Mouse (Mus musculus): ENCODE data around the gene Prokr1. TPM values are rescaled to one million over a fixed set of nuclear protein-coding genes. Genes with fewer than 3 reads are reported as not detected.
A peak's percentile ranks its signal among the peaks of the same experiment; 100 is the strongest.
"Not testable (repeated sequence)": the region's sequence is repeated elsewhere in the genome, so short reads cannot be mapped to it uniquely, and the experiment has no call there.

Gene Prokr1
- polyA plus RNA-seq, 1 experiment from 2014 or later = 3.2 TPM

GRCm38 (mm10) chr6:87581581-87581980, 9.0 kb downstream of the Prokr1 start:
- WGBS = 95% methylated on average over 18 of the region's 18 CpGs
- no peaks in the 10 kb centered on the region for H3K4me1 ChIP-seq (ENCODE audit: control insufficient read depth, insufficient read depth, low read length)
- no peaks in the 10 kb centered on the region for H3K36me3 ChIP-seq (ENCODE audit: control insufficient read depth, insufficient read depth, low read length)
- no peaks in the 10 kb centered on the region for H3K9me3 ChIP-seq (ENCODE audit: control insufficient read depth, low read length)
- no peak overlapping the region for H3K4me3 ChIP-seq (ENCODE audit: low read depth, low read length)
- no peak overlapping the region for H3K4me2 ChIP-seq (ENCODE audit: low read depth, low read length)
- H3K27me3 ChIP-seq (ENCODE audit: control insufficient read depth, insufficient read depth, low read length) = no peaks in the 10 kb centered on the region
- H3K27ac ChIP-seq (ENCODE audit: low read depth, low read length) = no peak overlapping the region
- no peak for ATAC-seq (ENCODE audit: low read depth)
- H3K9ac ChIP-seq (replicated peaks; ENCODE audit: low read depth, low read length) = no peak overlapping the region

GRCm38 (mm10) chr6:87581071-87581470, 9.5 kb downstream of the Prokr1 start:
- no peak overlapping the region for H3K9ac ChIP-seq (replicated peaks; ENCODE audit: low read depth, low read length)
- H3K4me3 ChIP-seq (ENCODE audit: low read depth, low read length) = no peak overlapping the region
- H3K4me1 ChIP-seq (ENCODE audit: control insufficient read depth, insufficient read depth, low read length) = no peaks in the 10 kb centered on the region
- WGBS = 88% methylated on average over 15 of the region's 15 CpGs
- H3K27ac ChIP-seq (ENCODE audit: low read depth, low read length) = no peak overlapping the region
- no peaks in the 10 kb centered on the region for H3K36me3 ChIP-seq (ENCODE audit: control insufficient read depth, insufficient read depth, low read length)
- no peaks in the 10 kb centered on the region for H3K27me3 ChIP-seq (ENCODE audit: control insufficient read depth, insufficient read depth, low read length)
- H3K9me3 ChIP-seq (ENCODE audit: control insufficient read depth, low read length) = no peaks in the 10 kb centered on the region
- no peak for ATAC-seq (ENCODE audit: low read depth)
- H3K4me2 ChIP-seq (ENCODE audit: low read depth, low read length) = no peak overlapping the region

DNA sequence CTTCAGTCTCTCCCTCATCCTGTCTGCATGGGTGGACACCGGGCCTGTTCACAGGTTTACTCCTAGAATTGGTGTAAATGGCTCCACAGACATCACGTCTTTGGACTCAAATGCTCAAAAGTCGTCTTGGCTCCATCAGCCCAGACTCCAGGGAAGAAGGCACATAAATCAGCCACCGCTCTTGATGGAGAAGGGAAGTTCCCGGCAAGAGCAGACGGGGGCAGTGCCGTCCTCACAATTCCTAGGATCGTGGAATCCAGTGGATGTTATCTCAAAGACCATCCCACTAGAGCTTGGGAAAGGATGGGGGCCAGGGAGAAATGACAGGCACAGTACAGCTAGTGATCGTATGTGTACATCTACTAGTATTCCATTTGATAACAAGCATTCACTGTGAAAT, 12.3 kb downstream of the Prokr1 start:
- Histone ChIP-seq H3K4me1 (ENCODE audit: control insufficient read depth, insufficient read depth, low read length) (no peaks in the 10 kb centered on the region), H3K4me3 (ENCODE audit: low read depth, low read length) (no peak overlapping the region), H3K36me3 (ENCODE audit: control insufficient read depth, insufficient read depth, low read length) (no peaks in the 10 kb centered on the region), H3K9ac (replicated peaks; ENCODE audit: low read depth, low read length) (no peak overlapping the region), H3K4me2 (ENCODE audit: low read depth, low read length) (no peak overlapping the region), H3K27me3 (ENCODE audit: control insufficient read depth, insufficient read depth, low read length) (no peaks in the 10 kb centered on the region), H3K9me3 (ENCODE audit: control insufficient read depth, low read length) (no peaks in the 10 kb centered on the region), H3K27ac (ENCODE audit: low read depth, low read length) (no peak overlapping the region)
- WGBS = 24% methylated on average over 9 of the region's 9 CpGs
- ATAC-seq (ENCODE audit: low read depth) = peak; percentile 41; the same call in 1 of the 2 replicates

GRCm38 (mm10) chr6:87576648-87577330, 13.8 kb downstream of the Prokr1 start:
- no peaks in the 10 kb centered on the region for H3K27me3 ChIP-seq (ENCODE audit: control insufficient read depth, insufficient read depth, low read length)
- H3K4me2 ChIP-seq (ENCODE audit: low read depth, low read length) = no peak overlapping the region
- H3K4me1 ChIP-seq (ENCODE audit: control insufficient read depth, insufficient read depth, low read length) = no peaks in the 10 kb centered on the region
- H3K9me3 ChIP-seq (ENCODE audit: control insufficient read depth, low read length) = no peaks in the 10 kb centered on the region
- no peaks in the 10 kb centered on the region for H3K36me3 ChIP-seq (ENCODE audit: control insufficient read depth, insufficient read depth, low read length)
- no peak overlapping the region for H3K9ac ChIP-seq (replicated peaks; ENCODE audit: low read depth, low read length)
- WGBS = 43% methylated on average over 4 of the region's 4 CpGs
- no peak overlapping the region for H3K4me3 ChIP-seq (ENCODE audit: low read depth, low read length)
- H3K27ac ChIP-seq (ENCODE audit: low read depth, low read length) = no peak overlapping the region
- no peak for ATAC-seq (ENCODE audit: low read depth)

GRCm38 (mm10) chr6:87571863-87572262, 18.7 kb downstream of the Prokr1 start:
- not testable (repeated sequence) for H3K27ac ChIP-seq (ENCODE audit: low read depth, low read length); ATAC-seq (ENCODE audit: low read depth); H3K4me3 ChIP-seq (ENCODE audit: low read depth, low read length); H3K36me3 ChIP-seq (ENCODE audit: control insufficient read depth, insufficient read depth, low read length); H3K27me3 ChIP-seq (ENCODE audit: control insufficient read depth, insufficient read depth, low read length); H3K4me2 ChIP-seq (ENCODE audit: low read depth, low read length); H3K9me3 ChIP-seq (ENCODE audit: control insufficient read depth, low read length); H3K9ac ChIP-seq (replicated peaks; ENCODE audit: low read depth, low read length); H3K4me1 ChIP-seq (ENCODE audit: control insufficient read depth, insufficient read depth, low read length)

DNA sequence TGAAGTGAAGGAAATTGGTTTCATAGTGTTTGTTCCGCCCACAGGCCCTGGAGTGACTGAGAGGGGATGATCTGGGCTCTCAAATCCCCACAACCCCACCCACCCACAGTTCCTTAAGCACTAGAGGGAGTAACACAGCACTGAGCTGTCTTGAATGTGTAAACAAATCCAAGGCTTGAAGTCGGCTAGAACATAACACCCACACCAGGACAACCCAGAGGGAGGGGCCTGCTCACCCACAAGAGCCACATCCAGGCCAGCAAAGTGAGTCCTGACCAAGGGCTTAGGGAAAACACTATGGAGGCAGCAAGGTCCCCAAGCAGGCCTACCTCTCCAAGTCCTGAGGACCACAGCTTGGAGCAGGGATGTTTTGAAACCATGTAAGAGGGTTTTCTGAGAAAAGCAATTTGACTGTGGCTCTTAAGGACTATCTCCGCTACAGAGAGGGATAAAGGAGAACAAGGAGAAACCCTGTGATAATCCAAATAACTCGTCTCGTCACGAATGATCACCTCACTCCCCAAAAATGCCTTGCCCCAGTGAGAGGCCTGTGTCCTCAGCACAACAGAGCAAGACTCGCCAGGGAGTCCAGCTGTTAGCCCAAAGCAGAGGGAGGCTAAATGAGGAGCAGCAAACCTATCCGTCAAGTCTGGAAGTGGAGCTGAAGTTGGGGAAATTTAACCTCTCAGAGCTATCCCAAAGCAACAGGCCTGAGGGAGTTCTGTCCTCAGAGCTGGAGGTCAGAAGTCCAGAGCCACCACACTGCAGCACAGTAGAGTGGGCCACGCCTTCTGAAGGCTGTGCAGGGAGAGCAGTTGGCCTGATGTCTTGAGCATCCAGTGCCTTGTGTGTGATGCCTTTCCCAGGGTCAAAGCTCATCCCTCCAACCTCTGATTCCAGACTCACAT, 22.6 kb downstream of the Prokr1 start:
- WGBS = 68% methylated on average over 9 of the region's 9 CpGs
- H3K4me3 ChIP-seq (ENCODE audit: low read depth, low read length) = no peak overlapping the region
- H3K4me1 ChIP-seq (ENCODE audit: control insufficient read depth, insufficient read depth, low read length) = no peaks in the 10 kb centered on the region
- H3K9ac ChIP-seq (replicated peaks; ENCODE audit: low read depth, low read length) = no peak overlapping the region
- no peak for ATAC-seq (ENCODE audit: low read depth)
- no peaks in the 10 kb centered on the region for H3K36me3 ChIP-seq (ENCODE audit: control insufficient read depth, insufficient read depth, low read length)
- H3K4me2 ChIP-seq (ENCODE audit: low read depth, low read length) = no peak overlapping the region
- no peak overlapping the region for H3K27ac ChIP-seq (ENCODE audit: low read depth, low read length)
- H3K9me3 ChIP-seq (ENCODE audit: control insufficient read depth, low read length) = no peaks in the 10 kb centered on the region
- H3K27me3 ChIP-seq (ENCODE audit: control insufficient read depth, insufficient read depth, low read length) = no peaks in the 10 kb centered on the region

GRCm38 (mm10) chr6:87565166-87565565, 25.4 kb downstream of the Prokr1 start:
- ATAC-seq (ENCODE audit: low read depth) = no peak
- no peak overlapping the region for H3K4me3 ChIP-seq (ENCODE audit: low read depth, low read length)
- no peaks in the 10 kb centered on the region for H3K9me3 ChIP-seq (ENCODE audit: control insufficient read depth, low read length)
- no peak overlapping the region for H3K4me2 ChIP-seq (ENCODE audit: low read depth, low read length)
- no peaks in the 10 kb centered on the region for H3K27me3 ChIP-seq (ENCODE audit: control insufficient read depth, insufficient read depth, low read length)
- no peaks in the 10 kb centered on the region for H3K36me3 ChIP-seq (ENCODE audit: control insufficient read depth, insufficient read depth, low read length)
- H3K4me1 ChIP-seq (ENCODE audit: control insufficient read depth, insufficient read depth, low read length) = no peaks in the 10 kb centered on the region
- no peak overlapping the region for H3K9ac ChIP-seq (replicated peaks; ENCODE audit: low read depth, low read length)
- WGBS = 79% methylated on average over 5 of the region's 5 CpGs
- H3K27ac ChIP-seq (ENCODE audit: low read depth, low read length) = no peak overlapping the region

DNA sequence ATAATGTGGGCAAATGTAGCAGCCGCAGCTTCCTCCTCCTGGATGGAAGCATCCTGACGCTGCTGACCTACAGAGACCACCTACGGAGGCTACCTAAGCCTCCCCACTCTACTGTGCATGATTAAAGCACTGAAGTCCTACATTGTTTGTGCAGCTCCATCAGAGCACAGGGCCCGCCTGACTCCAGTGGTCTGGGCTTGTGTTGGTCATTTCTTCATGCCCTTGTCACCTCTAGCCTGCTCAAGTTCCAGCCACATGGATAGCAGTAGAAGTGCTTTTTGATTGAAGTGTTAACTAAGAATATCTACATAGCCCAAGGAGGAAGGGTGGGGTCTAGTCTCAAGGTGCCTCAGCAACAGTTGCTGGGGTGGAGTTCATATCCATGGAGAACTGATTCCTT, 26.2 kb downstream of the Prokr1 start:
- Histone ChIP-seq H3K9me3 (ENCODE audit: control insufficient read depth, low read length) (no peaks in the 10 kb centered on the region), H3K9ac (replicated peaks; ENCODE audit: low read depth, low read length) (no peak overlapping the region), H3K27ac (ENCODE audit: low read depth, low read length) (no peak overlapping the region), H3K4me2 (ENCODE audit: low read depth, low read length) (no peak overlapping the region), H3K36me3 (ENCODE audit: control insufficient read depth, insufficient read depth, low read length) (no peaks in the 10 kb centered on the region), H3K4me3 (ENCODE audit: low read depth, low read length) (no peak overlapping the region), H3K4me1 (ENCODE audit: control insufficient read depth, insufficient read depth, low read length) (no peaks in the 10 kb centered on the region), H3K27me3 (ENCODE audit: control insufficient read depth, insufficient read depth, low read length) (no peaks in the 10 kb centered on the region)
- no peak for ATAC-seq (ENCODE audit: low read depth)
- 90% methylated on average over 4 of the region's 4 CpGs for WGBS

GRCm38 (mm10) chr6:87553724-87554123, 36.8 kb downstream of the Prokr1 start:
- Histone ChIP-seq H3K9ac (replicated peaks; ENCODE audit: low read depth, low read length) (no peak overlapping the region), H3K4me1 (ENCODE audit: control insufficient read depth, insufficient read depth, low read length) (no peaks in the 10 kb centered on the region), H3K36me3 (ENCODE audit: control insufficient read depth, insufficient read depth, low read length) (no peaks in the 10 kb centered on the region), H3K27ac (ENCODE audit: low read depth, low read length) (no peak overlapping the region), H3K4me2 (ENCODE audit: low read depth, low read length) (no peak overlapping the region), H3K27me3 (ENCODE audit: control insufficient read depth, insufficient read depth, low read length) (no peaks in the 10 kb centered on the region), H3K4me3 (ENCODE audit: low read depth, low read length) (no peak overlapping the region), H3K9me3 (ENCODE audit: control insufficient read depth, low read length) (no peaks in the 10 kb centered on the region)
- ATAC-seq (ENCODE audit: low read depth) = no peak
- 82% methylated on average over 3 of the region's 3 CpGs for WGBS

Measured in neural tube, embryonic 14.5 days (tissue).